Mouse (Mus musculus) MEL (cell line): ENCODE results near the gene Nt5c2.

Experiments
- CTCF ChIP-seq, 3 experiments: IDR thresholded peaks in 2 of 3; conservative IDR thresholded peaks in 1 of 3; 2 replicates each; pipeline ENCODE4 v1.5.1; 2011 to 2012; ENCODE audit warnings: low read length in 3 of 3, low read depth in 2 of 3, mild to moderate bottlenecking in 2 of 3, improper control_type of control experiment in 1 of 3, inconsistent platforms in 1 of 3, mixed read lengths in 1 of 3, moderate library complexity in 1 of 3; ENCODE audit not compliant: control insufficient read depth in 1 of 3, insufficient read depth in 1 of 3, poor library complexity in 1 of 3, severe bottlenecking in 1 of 3
- E2F4 ChIP-seq: IDR thresholded peaks from 2 replicates; pipeline ENCODE4 v1.6.1; 2011; ENCODE audit warnings: low read depth, low read length, improper control_type of control experiment, borderline replicate concordance
- EP300 ChIP-seq, 2 experiments: IDR thresholded peaks; 2 replicates each; pipeline ENCODE4 v1.6.1; 2011; ENCODE audit warnings: improper control_type of control experiment in 2 of 2, low read length in 2 of 2, low read depth in 1 of 2, mild to moderate bottlenecking in 1 of 2
- GATA1 ChIP-seq: IDR thresholded peaks from 2 replicates; pipeline ENCODE4 v1.6.1; 2011; ENCODE audit warnings: low read depth, low read length, improper control_type of control experiment
- POLR2A ChIP-seq, 2 experiments: IDR thresholded peaks; 2 replicates each; pipeline ENCODE4 v1.6.1; 2011 to 2012; ENCODE audit warnings: low read length in 2 of 2, mild to moderate bottlenecking in 2 of 2, control low read depth in 1 of 2, improper control_type of control experiment in 1 of 2, low read depth in 1 of 2, moderate library complexity in 1 of 2; ENCODE audit not compliant: control insufficient read depth in 1 of 2, insufficient read depth in 1 of 2, poor library complexity in 1 of 2
- USF1 ChIP-seq: IDR thresholded peaks from 2 replicates; pipeline ENCODE4 v1.6.1; 2014; ENCODE audit warnings: low read depth, mild to moderate bottlenecking, inconsistent platforms, low read length, improper control_type of control experiment, moderate library complexity

DNA sequence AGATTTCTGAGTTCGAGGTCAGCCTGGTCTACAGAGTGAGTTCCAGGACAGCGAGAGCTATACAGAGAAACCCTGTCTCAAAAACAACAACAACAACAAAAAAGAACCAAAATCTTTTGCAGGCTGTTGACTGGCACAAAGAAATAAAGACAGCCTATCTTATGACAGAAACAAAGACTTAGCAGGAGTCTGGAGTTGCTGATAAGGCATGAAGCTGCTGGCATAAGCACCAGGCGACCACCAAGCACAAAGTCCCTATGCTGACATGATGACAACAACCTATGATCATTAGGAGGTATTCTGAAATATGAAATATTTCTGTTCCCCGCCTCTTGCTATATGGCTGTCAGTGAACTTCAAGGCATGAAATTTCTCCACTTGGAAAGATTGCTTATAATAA is 16.0 kb downstream of the Nt5c2 start:
- peak; percentile 90 for TF ChIP-seq GATA1
- no peak for TF ChIP-seq CTCF (IDR thresholded peaks at IDR 0.05 in 2 of 3, conservative IDR thresholded peaks at IDR 0.05 in 1 of 3; ENCODE audit: control insufficient read depth in 1 of 3, insufficient read depth in 1 of 3, low read depth in 2 of 3, low read length in 3 of 3, poor library complexity in 1 of 3, severe bottlenecking in 1 of 3)
- no peak for TF ChIP-seq E2F4
- no peak for TF ChIP-seq POLR2A (IDR thresholded peaks at IDR 0.05; ENCODE audit: control insufficient read depth in 1 of 2, insufficient read depth in 1 of 2, low read depth in 1 of 2, low read length in 2 of 2, poor library complexity in 1 of 2)
- no peak for TF ChIP-seq USF1
- TF ChIP-seq EP300 (IDR thresholded peaks at IDR 0.05; ENCODE audit: low read depth in 1 of 2, low read length in 2 of 2) = peak; percentile 88 to 91
